Mouse (Mus musculus): ENCODE measurements around the gene Fgd3. TPM values are rescaled to one million over a fixed set of nuclear protein-coding genes. Genes with fewer than 3 reads are reported as not detected.

Gene Fgd3
- total RNA-seq, 2 experiments from 2014 or later = 19.8 to 27.2 TPM

DNA sequence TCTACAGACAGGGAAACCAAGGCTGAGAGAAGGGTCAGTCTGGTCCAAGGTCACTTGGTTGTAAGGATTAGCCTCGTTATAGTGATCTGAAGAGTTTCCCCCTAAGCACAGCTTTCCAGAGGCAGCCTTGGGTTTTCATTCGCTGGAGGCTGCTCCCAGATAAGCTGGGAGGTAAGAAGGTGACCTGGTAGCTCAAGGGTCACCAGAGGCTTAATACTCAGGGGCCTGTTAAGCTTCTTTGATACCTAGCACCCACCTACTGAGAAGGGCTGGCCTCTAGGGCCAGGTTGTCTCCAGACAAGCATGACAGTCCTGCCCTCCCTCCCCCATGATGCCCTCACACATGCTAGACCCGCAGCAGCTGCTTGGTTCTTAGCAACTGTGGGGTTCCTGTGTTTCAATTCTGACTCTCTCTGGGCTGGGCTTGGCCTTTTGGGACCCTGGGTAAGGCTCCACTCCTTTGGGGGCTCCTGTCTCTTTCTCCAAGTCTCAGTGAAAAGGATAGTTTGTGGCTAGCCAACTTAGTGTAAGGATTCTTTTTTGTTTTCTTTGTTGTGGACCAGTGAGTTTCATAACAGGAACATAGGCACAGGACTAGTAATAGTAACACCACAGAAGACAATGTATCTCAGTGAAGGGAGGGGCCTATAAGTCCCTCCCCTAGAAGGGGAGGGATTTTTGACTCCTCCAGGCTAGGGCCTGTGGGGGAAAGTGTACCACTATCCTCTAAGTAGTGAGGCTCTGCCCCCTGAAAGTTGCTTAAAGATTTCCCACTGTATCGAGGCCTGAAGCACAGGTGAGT, 69.2 kb downstream of the Fgd3 start:
- intact Hi-C loops (cut with DNase I) = no loop called here
- DNase-seq = no peak

DNA sequence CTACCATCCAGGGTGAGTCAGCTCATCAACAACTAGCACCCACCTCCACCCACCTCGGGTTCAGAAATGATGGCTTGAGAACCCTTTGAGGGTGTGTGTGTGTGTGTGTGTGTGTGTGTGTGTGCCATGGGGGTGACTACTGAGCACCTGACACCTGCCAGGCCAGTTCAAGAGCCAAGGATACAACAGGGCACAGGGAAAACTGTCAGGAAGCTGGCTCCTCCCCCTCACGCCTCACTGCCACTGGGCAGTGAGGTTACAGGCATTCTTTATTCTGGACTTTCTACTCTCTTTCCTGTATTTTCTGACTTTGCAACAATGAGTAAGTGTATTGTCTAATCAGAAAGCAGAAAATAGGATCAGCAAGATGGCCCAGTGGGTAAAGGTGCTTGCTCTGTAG, 70.5 kb downstream of the Fgd3 start:
- DNase-seq = no peak
- intact Hi-C loops (cut with DNase I) = no loop called here

DNA sequence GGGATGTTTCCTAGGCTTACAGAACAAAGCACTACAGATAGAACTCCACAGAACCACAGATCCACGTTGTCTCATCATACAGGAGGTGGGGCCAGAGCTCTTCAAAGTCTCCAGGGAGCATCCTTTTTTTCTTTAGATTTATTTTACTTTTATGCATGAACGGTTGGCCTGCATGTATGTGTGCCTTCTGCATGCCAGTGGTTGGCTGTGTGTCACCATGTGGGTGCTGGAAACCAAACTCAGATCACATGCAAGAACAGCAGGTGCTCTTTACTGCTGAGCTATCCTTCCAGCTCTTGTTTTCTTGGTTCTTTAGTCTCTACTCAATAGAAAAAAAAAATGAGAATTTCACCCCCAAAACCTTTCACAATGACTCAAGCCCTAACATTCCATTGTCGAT, 71.2 kb downstream of the Fgd3 start:
- no peak for DNase-seq
- intact Hi-C loops (cut with DNase I) = no loop called here

DNA sequence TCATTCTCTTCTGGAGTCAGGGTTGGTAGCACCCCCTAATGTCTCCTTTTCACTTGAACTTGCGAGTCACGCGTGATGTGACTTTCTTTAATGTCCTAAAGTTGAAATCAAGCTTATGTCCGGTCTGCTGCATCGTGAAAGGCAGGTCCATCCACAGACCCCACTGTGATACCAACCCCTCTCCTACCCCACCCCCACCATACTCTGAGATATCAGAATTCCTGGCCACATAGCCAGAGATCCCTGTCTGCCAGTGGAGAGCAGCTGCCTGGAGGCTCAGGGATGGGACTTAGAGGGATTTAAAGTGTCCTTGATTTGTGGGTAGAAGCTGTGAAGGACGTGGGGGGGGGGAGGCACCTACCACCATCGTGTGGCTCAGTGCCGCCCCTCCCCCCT, 71.6 kb downstream of the Fgd3 start, which contains the start of gene Susd3:
Gene Susd3 (minus strand): TSS at position 240 of the 396 bp plus-strand sequence.
- no peak for DNase-seq
- intact Hi-C loops (cut with DNase I) = no loop called here

DNA sequence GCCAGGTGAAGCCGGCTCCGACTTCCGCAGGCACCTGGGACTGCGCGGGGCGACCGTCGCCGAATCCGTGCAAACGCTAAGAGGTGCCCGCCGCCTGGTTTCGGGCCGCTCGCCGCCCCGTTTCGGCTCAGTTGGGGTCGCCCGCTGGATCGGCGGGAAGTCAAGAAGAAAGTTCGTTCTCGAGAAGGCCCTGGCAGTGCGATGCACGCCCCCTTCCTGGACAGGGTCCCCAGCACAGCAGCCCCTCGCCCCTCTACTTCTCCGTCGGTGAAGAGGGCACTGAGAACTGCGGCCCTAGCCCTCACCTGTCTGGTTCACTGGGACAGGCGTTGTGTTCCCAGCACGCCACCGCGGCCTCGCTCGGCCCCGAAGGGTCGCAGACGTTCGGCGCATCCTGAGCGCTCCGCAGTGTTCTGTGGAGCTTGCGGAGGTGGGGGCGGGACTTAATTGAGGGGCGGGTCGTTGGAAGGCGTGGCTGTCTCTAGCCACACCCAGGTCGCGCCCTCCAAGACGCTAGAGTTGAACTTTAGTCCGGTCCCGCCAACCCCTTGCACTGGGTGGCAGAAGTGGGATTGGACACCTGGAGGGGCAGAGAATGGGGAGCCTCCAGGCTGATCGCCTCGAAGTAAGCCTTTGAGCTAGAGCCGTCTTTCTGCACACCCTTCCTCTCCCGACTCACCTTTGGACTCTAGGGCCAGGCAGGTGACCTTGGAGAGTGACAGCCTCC, 72.2 kb downstream of the Fgd3 start:
- intact Hi-C loops (cut with DNase I) = no loop called here

DNA sequence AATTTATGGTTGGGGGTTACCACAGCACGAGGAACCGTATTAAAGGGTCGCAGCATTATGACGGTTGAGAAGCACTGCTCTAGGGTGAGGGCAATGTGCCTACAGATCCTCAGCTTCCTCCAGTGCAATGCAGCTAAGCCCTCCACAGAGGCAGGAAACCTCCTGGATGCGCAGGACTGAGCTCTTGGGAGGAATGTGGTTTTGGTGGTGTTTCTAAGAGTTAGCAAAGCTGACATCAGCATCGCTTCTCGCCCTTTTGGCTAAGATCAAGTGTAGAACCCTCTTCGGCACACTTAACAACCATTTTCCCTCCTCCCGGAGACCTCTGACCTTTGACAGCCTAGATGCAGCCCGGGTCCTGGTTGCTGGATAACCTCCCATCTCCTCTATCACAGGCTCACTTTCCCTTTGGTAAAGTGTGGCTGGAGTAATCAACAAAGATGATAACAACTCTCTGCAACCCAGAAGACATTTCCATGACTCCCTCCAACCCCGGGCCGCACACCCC, 72.8 kb downstream of the Fgd3 start:
- DNase-seq = no peak
- intact Hi-C loops (cut with DNase I) = no loop called here

More for the DNA sequence above, 72.2 kb downstream of the Fgd3 start:
- no peak for DNase-seq

DNA sequence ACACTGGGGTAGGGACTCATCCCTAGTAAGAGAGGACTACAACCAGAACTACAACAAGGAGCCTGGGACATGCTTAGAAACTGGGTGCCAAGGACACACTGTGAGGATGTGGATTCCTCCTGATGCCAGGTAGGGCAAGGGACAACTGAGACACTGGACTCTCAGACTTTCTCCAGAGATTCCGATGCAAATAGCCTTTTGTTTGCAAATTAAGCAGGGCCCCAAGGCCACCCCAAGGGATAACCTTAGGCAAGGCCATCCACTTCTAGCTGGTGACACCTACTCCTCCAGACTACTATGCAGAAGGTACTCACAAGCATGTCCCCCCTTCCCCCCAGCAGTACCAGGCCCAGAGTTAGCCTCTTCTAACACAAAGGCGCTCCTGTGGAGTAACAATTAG, 73.5 kb downstream of the Fgd3 start:
- no peak for DNase-seq

DNA sequence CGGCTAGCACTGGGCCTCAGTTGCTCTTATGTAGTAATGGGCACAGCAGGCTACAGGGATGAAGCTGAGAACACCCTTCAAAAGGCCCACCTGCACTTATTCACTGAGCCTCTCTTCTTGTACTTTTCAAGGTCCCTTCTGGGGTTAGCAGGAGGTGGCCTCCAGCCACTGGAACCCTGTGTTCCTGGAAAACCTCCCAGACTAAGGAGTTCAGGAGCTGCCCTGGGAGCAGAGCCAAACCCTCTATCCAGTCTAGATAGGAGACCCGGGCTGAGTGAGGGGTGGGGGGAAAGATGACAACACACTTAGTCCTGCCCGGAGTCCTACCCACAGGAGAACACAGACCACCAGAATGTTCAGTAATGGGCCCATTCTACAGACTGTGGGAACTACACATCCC, 74.1 kb downstream of the Fgd3 start:
- intact Hi-C loops (cut with DNase I) = no loop called here
- no peak for DNase-seq

More for the DNA sequence above, 73.5 kb downstream of the Fgd3 start:
- intact Hi-C loops (cut with DNase I) = no loop called here

DNA sequence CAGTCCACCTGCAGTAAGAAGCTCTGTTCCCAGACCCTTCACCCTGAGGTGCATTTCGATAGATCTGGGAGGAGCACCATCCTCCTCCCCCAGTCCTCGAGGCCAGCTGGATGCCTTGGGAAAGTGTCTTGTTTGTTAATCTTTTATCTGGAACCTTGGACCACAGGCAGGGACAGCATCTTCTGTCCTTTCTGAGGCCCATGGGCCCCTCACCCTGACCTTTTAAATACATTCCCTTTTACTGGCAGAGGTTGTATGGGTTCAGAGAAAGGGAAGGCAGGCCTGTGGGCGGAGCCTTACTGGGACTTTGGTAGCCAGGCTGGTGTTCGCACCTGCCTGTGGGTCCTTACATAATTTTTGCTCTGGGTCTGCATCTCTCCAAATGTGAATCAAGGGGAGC, 74.9 kb downstream of the Fgd3 start:
- no peak for DNase-seq
- intact Hi-C loops (cut with DNase I) = no loop called here

DNA sequence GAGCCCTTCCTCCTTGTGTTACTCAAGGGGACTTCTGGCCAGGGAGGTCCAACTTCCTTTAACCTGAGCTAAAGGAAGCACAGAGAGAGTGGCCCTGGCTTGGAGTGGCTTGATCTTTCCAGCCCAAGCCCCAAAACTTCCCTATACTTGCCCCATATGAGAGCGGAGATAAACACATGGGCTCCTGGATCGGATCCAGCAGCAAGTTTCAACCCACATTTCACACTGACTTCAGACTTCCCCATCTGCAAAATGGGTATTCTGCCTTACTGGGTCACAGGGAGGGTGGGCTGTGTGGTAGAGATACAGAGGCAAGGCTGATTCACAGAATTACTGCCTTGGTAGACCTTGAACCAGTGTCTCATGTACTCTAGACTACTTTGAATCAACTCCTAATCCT, 76.6 kb downstream of the Fgd3 start:
- DNase-seq = no peak
- intact Hi-C loops (cut with DNase I) = no loop called here

DNA sequence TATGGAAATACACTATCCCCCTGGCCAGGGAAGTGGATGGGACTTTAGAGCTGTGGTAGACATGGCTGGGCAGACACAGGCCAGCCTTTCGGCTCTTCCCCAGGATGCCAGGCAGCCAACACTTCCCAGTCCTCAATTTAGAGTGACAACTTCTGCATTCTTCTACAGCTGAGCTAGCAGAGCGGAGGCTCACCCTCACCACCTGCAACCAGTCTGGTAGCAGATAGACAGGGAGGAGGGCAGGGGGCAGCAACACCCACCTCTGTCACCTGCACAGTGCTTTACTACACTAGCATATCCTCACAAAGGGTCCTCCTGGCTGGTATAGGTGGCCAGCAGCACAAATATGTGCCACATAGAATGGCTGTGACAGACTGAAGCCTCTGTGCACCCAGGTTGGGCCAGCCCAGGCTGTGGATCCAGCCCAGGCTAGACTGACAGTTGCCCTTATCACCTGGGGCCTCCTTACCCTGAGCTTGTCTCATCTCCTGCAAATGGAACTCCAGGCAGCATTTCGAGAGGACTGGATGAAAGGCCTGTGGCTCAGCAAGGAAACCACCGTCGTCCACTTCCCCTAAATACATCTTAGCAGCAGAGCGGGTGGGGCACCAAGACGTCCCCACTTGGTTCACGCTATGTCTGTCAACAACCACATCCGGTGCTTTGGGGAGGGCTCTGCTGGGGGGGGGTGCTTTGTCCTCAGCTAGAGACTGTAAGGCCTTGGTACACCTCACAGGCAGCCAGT, 77.6 kb downstream of the Fgd3 start:
- intact Hi-C loops (cut with DNase I) = no loop called here
- no peak for DNase-seq

DNA sequence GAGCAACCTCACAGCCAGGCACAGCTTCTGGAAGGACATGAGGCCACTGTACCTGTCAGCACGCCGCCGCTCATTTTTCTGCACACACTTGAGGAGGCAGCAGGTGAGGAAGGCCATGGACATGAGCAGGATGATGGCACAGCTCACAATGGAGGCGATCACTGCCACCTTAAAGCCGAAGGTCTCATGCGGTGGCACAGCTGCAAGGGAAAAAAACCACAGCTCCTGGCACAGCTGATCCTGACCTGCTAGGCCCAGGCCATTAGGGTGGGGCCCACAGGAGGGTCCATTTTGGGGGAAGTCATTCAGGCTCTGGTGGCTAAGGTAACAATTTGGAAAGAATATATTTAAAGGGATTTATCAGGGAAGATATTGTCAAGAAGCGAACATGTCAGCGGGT, 81.4 kb downstream of the Fgd3 start:
- intact Hi-C loops (cut with DNase I) = no loop called here
- no peak for DNase-seq

DNA sequence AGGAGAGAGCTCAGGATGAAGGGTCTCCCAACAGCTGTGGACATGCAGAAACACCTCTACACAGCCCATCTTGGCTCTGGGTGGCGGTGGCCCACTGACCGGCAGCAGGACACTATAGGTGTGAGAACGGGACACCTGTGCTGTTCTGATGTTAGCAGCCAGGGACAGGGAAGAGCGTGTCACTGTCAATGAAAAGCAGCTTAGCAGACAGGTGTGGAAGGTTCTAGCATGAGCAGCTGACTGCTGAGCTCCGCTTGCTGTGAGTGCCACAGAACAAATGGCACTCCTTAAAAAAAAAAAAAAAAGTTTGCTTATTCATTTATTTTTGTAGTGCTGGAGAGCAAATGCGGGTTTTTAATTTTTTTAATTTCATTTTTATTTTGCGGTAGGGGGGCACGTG, 82.5 kb downstream of the Fgd3 start:
- no peak for DNase-seq
- intact Hi-C loops (cut with DNase I) = no loop called here

DNA sequence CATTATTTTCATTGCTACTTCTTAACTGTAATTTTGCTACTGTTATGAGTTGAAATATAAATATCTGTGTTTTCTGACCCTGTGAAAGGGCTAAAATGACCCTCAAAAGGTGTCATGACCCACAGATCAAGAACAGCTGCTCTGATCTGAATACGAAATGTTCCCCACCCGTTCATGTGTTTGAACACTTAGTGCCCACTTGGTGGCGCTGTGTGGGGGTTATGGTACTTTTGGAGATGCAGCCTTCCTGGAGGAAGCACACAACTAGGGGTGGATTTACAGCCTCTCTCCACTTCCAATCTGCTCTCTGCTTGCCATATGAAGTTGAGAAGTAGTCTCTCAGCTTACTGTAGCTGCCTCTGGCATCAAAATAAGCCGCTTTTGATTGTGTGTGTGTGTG, 85.4 kb downstream of the Fgd3 start:
- intact Hi-C loops (cut with DNase I) = no loop called here
- no peak for DNase-seq

DNA sequence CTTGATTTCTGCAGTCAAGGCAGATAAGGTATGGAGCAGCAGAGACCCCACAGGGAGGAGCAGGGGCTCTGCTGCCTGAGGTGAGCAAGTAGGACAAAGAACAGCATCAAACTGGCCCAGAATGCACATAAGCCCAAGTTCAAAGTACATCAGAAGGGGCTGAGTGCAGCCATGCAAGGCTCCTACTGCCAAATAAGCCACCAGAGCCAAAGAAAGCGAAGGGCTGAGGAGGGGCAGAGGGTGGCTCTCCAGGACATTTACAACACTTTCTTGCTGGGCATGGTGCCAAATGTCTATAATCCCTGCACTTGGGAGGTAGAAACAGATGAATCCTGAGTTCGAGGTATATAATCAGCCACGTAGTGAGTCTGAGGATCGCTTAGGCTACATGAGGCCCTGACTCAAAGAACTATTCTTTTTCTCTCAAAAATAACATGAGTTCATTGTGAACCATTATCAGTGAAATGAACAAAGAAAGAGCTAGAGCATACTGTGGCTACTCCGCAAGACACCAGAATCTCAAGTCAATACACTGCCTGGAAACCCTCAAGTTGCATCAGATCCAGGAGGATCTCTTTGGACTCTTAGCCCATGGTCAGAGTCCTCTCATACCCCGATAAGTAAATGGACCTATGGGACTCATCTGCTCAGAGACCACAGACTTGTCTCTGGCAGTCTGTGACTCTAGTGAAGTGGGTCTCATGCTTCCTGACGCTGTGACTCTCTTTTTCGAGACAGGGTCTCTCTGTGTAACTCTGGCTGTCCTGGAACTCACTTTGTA, 86.1 kb downstream of the Fgd3 start:
- intact Hi-C loops (cut with DNase I) = no loop called here
- DNase-seq = no peak

DNA sequence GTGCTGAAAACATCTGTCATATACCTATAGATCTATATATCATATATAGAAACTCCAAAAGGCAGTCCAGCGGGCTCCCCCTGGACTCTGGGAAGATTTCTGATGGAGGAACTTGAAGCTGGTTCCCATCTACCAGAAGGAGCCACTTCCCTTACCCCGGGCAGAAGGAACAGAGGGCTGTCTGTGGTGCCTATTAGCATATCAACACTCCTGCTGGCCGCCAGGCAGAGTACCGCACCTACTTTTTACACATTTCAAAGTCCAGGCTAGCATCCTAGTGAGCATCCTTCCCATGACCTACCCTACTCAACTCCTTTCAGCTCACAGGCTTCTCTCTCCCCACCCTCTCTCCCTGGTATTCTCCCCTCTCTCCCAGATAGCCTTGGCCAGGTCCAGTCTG, 94.5 kb downstream of the Fgd3 start:
- intact Hi-C loops (cut with DNase I) = no loop called here
- no peak for DNase-seq

DNA sequence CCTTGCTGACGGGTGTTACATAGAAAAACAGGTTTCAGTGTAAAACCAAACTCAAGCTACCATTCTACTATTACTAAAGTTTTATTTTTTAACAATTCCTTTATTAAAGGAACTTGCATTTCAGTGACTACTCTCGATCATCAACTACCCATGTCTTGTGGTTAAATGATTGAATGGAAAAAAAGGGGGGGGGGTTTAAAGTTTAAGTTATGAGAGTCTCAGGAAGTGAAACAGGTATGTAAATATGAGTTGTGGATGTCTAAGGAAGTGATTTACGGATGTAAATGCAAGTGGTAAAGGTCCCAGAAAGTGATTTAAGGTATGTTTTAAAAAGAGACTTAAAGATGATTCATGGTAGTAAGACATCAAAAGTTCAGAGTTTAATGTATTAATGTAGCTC, 95.0 kb downstream of the Fgd3 start:
- intact Hi-C loops (cut with DNase I) = no loop called here
- DNase-seq = no peak

DNA sequence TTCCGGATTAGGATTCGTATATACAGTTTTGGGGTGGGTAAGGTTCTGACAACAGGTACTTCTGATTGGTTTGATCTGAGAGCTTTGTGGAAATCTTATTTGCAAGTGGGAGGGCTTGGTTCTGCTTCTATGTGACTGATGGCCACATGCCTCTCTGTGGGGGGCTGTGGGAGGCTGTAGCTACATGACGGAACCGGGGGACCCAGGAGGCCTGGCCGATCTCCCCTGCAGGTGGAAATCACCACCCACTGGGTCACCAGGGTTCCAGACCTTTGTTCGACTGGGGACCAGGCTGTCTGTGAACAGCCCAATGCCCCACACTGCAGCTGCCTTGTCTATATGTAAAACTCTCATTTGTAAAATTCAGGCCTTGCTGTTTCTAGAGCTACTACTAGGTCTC, 95.4 kb downstream of the Fgd3 start:
- DNase-seq = no peak
- intact Hi-C loops (cut with DNase I) = no loop called here

DNA sequence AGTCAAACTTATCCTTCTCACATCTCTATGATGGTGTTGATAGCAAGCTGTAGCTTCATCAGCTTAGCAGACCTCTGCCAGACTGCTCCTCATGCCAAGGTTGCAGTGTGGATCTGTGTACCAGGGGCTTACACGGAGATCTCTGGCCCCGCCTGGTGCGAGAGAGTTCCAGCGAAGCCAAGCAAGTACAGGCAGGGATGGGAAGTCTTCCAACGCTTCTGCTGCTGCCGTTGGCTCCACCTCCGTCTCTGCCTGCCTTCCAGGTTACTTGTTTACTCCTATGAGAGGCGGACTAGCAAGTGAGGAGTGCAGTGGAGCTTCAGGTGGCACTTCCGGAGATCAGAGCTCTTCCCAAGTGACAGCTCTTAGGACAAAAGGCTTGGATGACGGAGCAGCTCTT, 95.8 kb downstream of the Fgd3 start:
- intact Hi-C loops (cut with DNase I) = no loop called here
- DNase-seq = no peak

DNA sequence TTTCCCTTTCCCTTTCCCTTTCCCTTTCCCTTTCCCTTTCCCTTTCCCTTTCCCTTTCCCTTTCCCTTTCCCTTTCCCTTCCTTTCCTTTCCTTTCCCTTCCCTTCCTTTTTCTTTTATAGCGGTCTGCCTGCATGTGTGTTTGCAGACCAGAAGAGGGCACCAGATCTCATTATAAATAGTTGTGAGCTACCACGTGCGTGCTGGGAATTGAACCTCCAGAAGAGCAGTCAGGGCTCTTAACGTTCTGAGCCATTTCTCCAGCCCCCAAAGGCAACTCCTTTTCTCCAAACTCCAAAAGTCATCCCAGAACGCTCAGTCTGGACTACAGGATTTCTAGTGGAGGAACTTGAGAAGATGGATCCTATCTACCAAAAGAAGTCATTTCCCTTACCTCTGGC, 99.2 kb downstream of the Fgd3 start:
- intact Hi-C loops (cut with DNase I) = no loop called here
- no peak for DNase-seq

DNA sequence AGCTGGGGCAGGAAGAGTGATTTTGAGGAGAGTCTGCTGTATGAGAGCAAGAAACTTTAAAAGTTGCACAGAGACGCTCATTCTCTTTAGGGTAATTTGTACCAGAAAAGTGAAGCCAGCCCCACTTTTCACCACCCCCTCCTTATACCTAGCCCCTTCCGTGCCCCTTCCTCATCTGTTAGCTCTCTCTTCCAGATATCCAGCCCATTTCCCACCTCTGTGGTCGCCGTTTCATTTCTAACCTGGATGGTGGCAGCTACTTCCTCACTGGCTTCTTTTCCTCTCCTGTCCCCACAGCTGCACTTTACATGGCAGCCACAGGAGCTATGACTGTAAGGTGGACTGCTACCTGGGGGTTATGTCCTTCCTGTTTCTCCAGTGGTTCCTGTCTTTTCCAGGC, 100.7 kb downstream of the Fgd3 start:
- intact Hi-C loops (cut with DNase I) = no loop called here
- no peak for DNase-seq
